Mouse (Mus musculus) stomach, postnatal 0 days (tissue): ENCODE data around the gene Depdc5. TPM values are rescaled to one million over a fixed set of nuclear protein-coding genes. Genes with fewer than 3 reads are reported as not detected.
"Not testable (repeated sequence)": the region's sequence is repeated elsewhere in the genome, so short reads cannot be mapped to it uniquely, and the experiment has no call there.

Experiments used
- ATAC-seq: fragments of 200-750 bp; cut with Nextera tagmentation; 2 replicates; pipeline ENCODE4 v1.8.0; 2017; ENCODE audit not compliant: low FRiP score, low TSS enrichment
- DNase-seq: peaks from one replicate; pipeline ENCODE4 v3.0.0-alpha.2; 2016; ENCODE audit warnings: low spot score
- H3K27ac ChIP-seq: fragments of 300-500 bp; sonication (generic); replicated peaks from 2 replicates; pipeline ENCODE4 v1.5.1; 2014; ENCODE audit warnings: mild to moderate bottlenecking, control low read depth
- H3K27me3 ChIP-seq: fragments of 300-500 bp; sonication (generic); 2 replicates; pipeline ENCODE4 v1.6.1; 2014; ENCODE audit warnings: low read length; ENCODE audit not compliant: control insufficient read depth, insufficient read depth
- H3K36me3 ChIP-seq: fragments of 300-500 bp; sonication (generic); 2 replicates; pipeline ENCODE4 v1.6.1; 2014; ENCODE audit warnings: low read length, mixed read lengths; ENCODE audit not compliant: control insufficient read depth, insufficient read depth
- H3K4me1 ChIP-seq: fragments of 300-500 bp; sonication (generic); replicated peaks from 2 replicates; pipeline ENCODE4 v1.6.1; 2014; ENCODE audit warnings: antibody characterized with exemption; ENCODE audit not compliant: control insufficient read depth, insufficient read depth
- H3K4me2 ChIP-seq: fragments of 300-500 bp; sonication (generic); replicated peaks from 2 replicates; pipeline ENCODE4 v1.6.1; 2014; ENCODE audit warnings: low read depth, mild to moderate bottlenecking, control low read depth, moderate library complexity
- H3K4me3 ChIP-seq: fragments of 300-500 bp; sonication (generic); 2 replicates; pipeline ENCODE4 v1.5.1; 2014; ENCODE audit warnings: low read depth, low read length, control low read depth
- H3K9ac ChIP-seq: fragments of 300-500 bp; sonication (generic); 2 replicates; pipeline ENCODE4 v1.6.1; 2014; ENCODE audit warnings: mild to moderate bottlenecking, low read length, control low read depth, mixed read lengths
- H3K9me3 ChIP-seq: fragments of 300-500 bp; sonication (generic); 2 replicates; pipeline ENCODE4 v1.6.1; 2016; ENCODE audit warnings: low read length; ENCODE audit not compliant: control insufficient read depth
- CTCF ChIP-seq: IDR thresholded peaks from 2 replicates; pipeline ENCODE4 v1.5.1; 2016; ENCODE audit warnings: antibody characterized with exemption, low read depth, mild to moderate bottlenecking, moderate library complexity
- EP300 ChIP-seq: optimal IDR thresholded peaks from 2 replicates; pipeline ENCODE3; 2016; ENCODE audit warnings: antibody characterized with exemption
- WGBS: fragments of 180-500 bp; shearing (Covaris S2); extraction: QIAGEN DNeasy Blood & Tissue Kit; methylation state at CpG from one replicate; pipeline ENCODE4 v1.1.7; 2014; 5-methylcytosine and 5-hydroxymethylcytosine counted together
- polyA plus RNA-seq: library from polyadenylated mRNA; unstranded; fragments of >200 nt; fragmentation: Nextera tagmentation; extraction: Ambion mirVana; gene quantifications from 2 replicates; pipeline ENCODE4 v1.2.1, GENCODE M21; 2015

Depdc5 gene
- polyA plus RNA-seq, 1 experiment from 2014 or later: 4.1 TPM

GRCm38 (mm10) chr5:32869389-32870024 is 6.0 kb downstream of the Depdc5 start:
- ATAC-seq (no peak), DNase-seq (no peak)
- Histone ChIP-seq H3K9me3 (no peaks in the 10 kb centered on the region), H3K4me2 (no peak overlapping the region), H3K36me3 (peaks cover 13% of the 10 kb centered on the region), H3K27ac (no peak overlapping the region), H3K9ac (no peak overlapping the region), H3K4me1 (no peaks in the 10 kb centered on the region), H3K4me3 (no peak overlapping the region), H3K27me3 (no peaks in the 10 kb centered on the region)
- WGBS: 88% methylated on average over 5 of the region's 5 CpGs
- TF ChIP-seq CTCF: no peak
- no peak for TF ChIP-seq EP300

- no peak for TF ChIP-seq CTCF
- TF ChIP-seq EP300: no peak
- H3K27ac ChIP-seq: no peak overlapping the region
- ATAC-seq (no peak), DNase-seq (no peak)
- no peak overlapping the region for H3K4me2 ChIP-seq
- no peaks in the 10 kb centered on the region for H3K27me3 ChIP-seq
- peaks cover 13% of the 10 kb centered on the region for H3K36me3 ChIP-seq
- no peaks in the 10 kb centered on the region for H3K4me1 ChIP-seq
- no peaks in the 10 kb centered on the region for H3K9me3 ChIP-seq
- no peak overlapping the region for H3K9ac ChIP-seq
- H3K4me3 ChIP-seq: no peak overlapping the region
- 90% methylated on average over 5 of the region's 5 CpGs for WGBS
Observed at GRCm38 (mm10) chr5:32872346-32872745, 8.8 kb downstream of the Depdc5 start.

GRCm38 (mm10) chr5:32886739-32887138 is 23.2 kb downstream of the Depdc5 start:
- Histone ChIP-seq H3K9ac (no peak overlapping the region), H3K4me2 (no peak overlapping the region), H3K4me3 (no peak overlapping the region), H3K27me3 (no peaks in the 10 kb centered on the region), H3K27ac (no peak overlapping the region), H3K9me3 (no peaks in the 10 kb centered on the region), H3K4me1 (no peaks in the 10 kb centered on the region), H3K36me3 (peaks cover 6% of the 10 kb centered on the region; the same call in 1 of the 2 replicates)
- WGBS: 74% methylated on average over 3 of the region's 3 CpGs
- no peak for ATAC-seq
- DNase-seq: no peak
- no peak for TF ChIP-seq CTCF
- TF ChIP-seq EP300: no peak

GRCm38 (mm10) chr5:32907496-32907895 is 44.0 kb downstream of the Depdc5 start:
- Histone ChIP-seq H3K27me3 (no peaks in the 10 kb centered on the region), H3K4me2 (no peak overlapping the region), H3K36me3 (peaks cover 6% of the 10 kb centered on the region; the same call in 1 of the 2 replicates), H3K4me1 (no peaks in the 10 kb centered on the region), H3K9ac (no peak overlapping the region), H3K27ac (no peak overlapping the region), H3K9me3 (no peaks in the 10 kb centered on the region), H3K4me3 (no peak overlapping the region)
- no peak for ATAC-seq
- TF ChIP-seq EP300 (no peak), CTCF (no peak)
- WGBS: 71% methylated on average over 1 of the region's 1 CpGs
- DNase-seq: no peak

GRCm38 (mm10) chr5:32914071-32914470 is 50.6 kb downstream of the Depdc5 start:
- Histone ChIP-seq H3K4me2 (no peak overlapping the region), H3K9ac (no peak overlapping the region), H3K27me3 (no peaks in the 10 kb centered on the region), H3K27ac (no peak overlapping the region), H3K4me3 (no peak overlapping the region), H3K36me3 (peaks cover 5% of the 10 kb centered on the region; the same call in 1 of the 2 replicates), H3K9me3 (no peaks in the 10 kb centered on the region), H3K4me1 (no peaks in the 10 kb centered on the region)
- WGBS: 85% methylated on average over 3 of the region's 3 CpGs
- DNase-seq (no peak), ATAC-seq (no peak)
- peak; percentile 56 for TF ChIP-seq CTCF
- no peak for TF ChIP-seq EP300

GRCm38 (mm10) chr5:32919281-32919680 is 55.8 kb downstream of the Depdc5 start:
- H3K9me3 ChIP-seq, ATAC-seq, H3K27ac ChIP-seq, H3K4me1 ChIP-seq, H3K9ac ChIP-seq, H3K4me2 ChIP-seq, DNase-seq, H3K27me3 ChIP-seq, H3K4me3 ChIP-seq: not testable (repeated sequence)
- peak; percentile 27; the same call in 1 of the 2 replicates for TF ChIP-seq CTCF
- 89% methylated on average over 2 of the region's 2 CpGs for WGBS
- peaks cover 14% of the 10 kb centered on the region for H3K36me3 ChIP-seq
